Mouse (Mus musculus) lung, embryonic 14.5 days (tissue): Measurements from ENCODE around the gene Sox15. TPM values are rescaled to one million over a fixed set of nuclear protein-coding genes. Genes with fewer than 3 reads are reported as not detected.
"Not testable (repeated sequence)": the region's sequence is repeated elsewhere in the genome, so short reads cannot be mapped to it uniquely, and the experiment has no call there.

Experiments used
- ATAC-seq: fragments of 200-750 bp; cut with Nextera tagmentation; 2 replicates; pipeline ENCODE4 v1.8.0; 2017; ENCODE audit warnings: mild to moderate bottlenecking, moderate TSS enrichment, moderate library complexity; ENCODE audit not compliant: insufficient read depth
- DNase-seq: peaks from one replicate; pipeline ENCODE4 v3.0.0-alpha.2; 2015
- H3K27ac ChIP-seq: fragments of 300-500 bp; sonication (generic); 2 replicates; pipeline ENCODE4 v1.5.1; 2014; ENCODE audit warnings: low read depth, mild to moderate bottlenecking, moderate library complexity
- H3K27me3 ChIP-seq: fragments of 300-500 bp; sonication (generic); 2 replicates; pipeline ENCODE4 v1.6.1; 2014; ENCODE audit warnings: low read length, control low read depth; ENCODE audit not compliant: insufficient read depth
- H3K36me3 ChIP-seq: fragments of 300-500 bp; sonication (generic); 2 replicates; pipeline ENCODE4 v1.6.1; 2014; ENCODE audit warnings: control low read depth; ENCODE audit not compliant: insufficient read depth
- H3K4me1 ChIP-seq: fragments of 300-500 bp; sonication (generic); 2 replicates; pipeline ENCODE4 v1.6.1; 2014; ENCODE audit warnings: antibody characterized with exemption, control low read depth; ENCODE audit not compliant: insufficient read depth
- H3K4me2 ChIP-seq: fragments of 300-500 bp; sonication (generic); 2 replicates; pipeline ENCODE4 v1.6.1; 2014; ENCODE audit warnings: mild to moderate bottlenecking
- H3K4me3 ChIP-seq: fragments of 300-500 bp; sonication (generic); 2 replicates; pipeline ENCODE4 v1.5.1; 2014; ENCODE audit warnings: low read depth, low read length
- H3K9ac ChIP-seq: fragments of 300-500 bp; sonication (generic); 2 replicates; pipeline ENCODE4 v1.6.1; 2014
- H3K9me3 ChIP-seq: fragments of 300-500 bp; sonication (generic); 2 replicates; pipeline ENCODE4 v1.6.1; 2016; ENCODE audit warnings: low read depth, low read length, control low read depth
- CTCF ChIP-seq: IDR thresholded peaks from 2 replicates; pipeline ENCODE4 v1.5.1; 2016; ENCODE audit warnings: antibody characterized with exemption, low read depth
- WGBS: fragments of 180-500 bp; shearing (Covaris S2); extraction: QIAGEN DNeasy Blood & Tissue Kit; methylation state at CpG from one replicate; pipeline ENCODE4 v1.1.7; 2014; 5-methylcytosine and 5-hydroxymethylcytosine counted together
- polyA plus RNA-seq: library from polyadenylated mRNA; unstranded; fragments of >200 nt; fragmentation: Nextera tagmentation; extraction: Ambion mirVana; gene quantifications from 2 replicates; pipeline ENCODE4 v1.2.1, GENCODE M21; 2014

Sox15 gene
- polyA plus RNA-seq, 1 experiment from 2014 or later, result not detected

GRCm38 (mm10) chr11:69613553-69614256 is 41.4 kb upstream of the Sox15 start:
- peak overlapping the region; percentile 45 for H3K4me2 ChIP-seq
- peak overlapping the region; percentile 48 for H3K9ac ChIP-seq
- 0 out of 2 replicates have a peak, but pooled peaks cover 5% of the 10 kb centered on the region for H3K4me1 ChIP-seq
- 9% methylated on average over 19 of the region's 19 CpGs for WGBS
- DNase-seq (peak; percentile 95), ATAC-seq (peak; percentile 81)
- no peak overlapping the region for H3K27ac ChIP-seq
- TF ChIP-seq CTCF, result peak; percentile 87
- peak overlapping the region; percentile 7 for H3K4me3 ChIP-seq
- no peaks in the 10 kb centered on the region for H3K9me3 ChIP-seq
- H3K27me3 ChIP-seq, result peaks cover 4% of the 10 kb centered on the region; the same call in 1 of the 2 replicates
- no peaks in the 10 kb centered on the region for H3K36me3 ChIP-seq

GRCm38 (mm10) chr11:69614257-69614588 is 40.9 kb upstream of the Sox15 start:
- not testable (repeated sequence) for H3K9me3 ChIP-seq, H3K4me1 ChIP-seq, H3K36me3 ChIP-seq, H3K27ac ChIP-seq, H3K9ac ChIP-seq, H3K27me3 ChIP-seq, DNase-seq, ATAC-seq
- H3K4me2 ChIP-seq, result peak overlapping the region; percentile 45
- WGBS, result 45% methylated on average over 11 of the region's 11 CpGs
- peak overlapping the region; percentile 7 for H3K4me3 ChIP-seq

GRCm38 (mm10) chr11:69616781-69617180 is 38.3 kb upstream of the Sox15 start:
- H3K4me2 ChIP-seq, result no peak overlapping the region
- ATAC-seq (no peak), DNase-seq (no peak)
- H3K27me3 ChIP-seq, result peaks cover 4% of the 10 kb centered on the region; the same call in 1 of the 2 replicates
- H3K27ac ChIP-seq, result no peak overlapping the region
- H3K36me3 ChIP-seq, result no peaks in the 10 kb centered on the region
- no peak overlapping the region for H3K4me3 ChIP-seq
- H3K4me1 ChIP-seq, result 0 out of 2 replicates have a peak, but pooled peaks cover 5% of the 10 kb centered on the region
- no peak overlapping the region for H3K9ac ChIP-seq
- H3K9me3 ChIP-seq, result no peaks in the 10 kb centered on the region
- no peak for TF ChIP-seq CTCF
- 45% methylated on average over 10 of the region's 10 CpGs for WGBS

- 0 out of 2 replicates have a peak, but pooled peaks cover 5% of the 10 kb centered on the region for H3K4me1 ChIP-seq
- WGBS, result 53% methylated on average over 5 of the region's 5 CpGs
- H3K36me3 ChIP-seq, result no peaks in the 10 kb centered on the region
- no peak within 1 kb of the TSS for H3K27ac ChIP-seq
- no peaks in the 10 kb centered on the region for H3K9me3 ChIP-seq
- no peak for TF ChIP-seq CTCF
- ATAC-seq (no peak), DNase-seq (no peak)
- peaks cover 4% of the 10 kb centered on the region; the same call in 1 of the 2 replicates for H3K27me3 ChIP-seq
- H3K9ac ChIP-seq, result no peak within 1 kb of the TSS
- H3K4me3 ChIP-seq, result no peak within 1 kb of the TSS
- H3K4me2 ChIP-seq, result no peak within 1 kb of the TSS
Measured at GRCm38 (mm10) chr11:69617805-69618204, 37.3 kb upstream of the Sox15 start, which contains the start of gene Shbg. Gene Shbg, minus strand, starts transcription at chr11:69617905.

- Histone ChIP-seq H3K36me3 (no peaks in the 10 kb centered on the region), H3K4me3 (no peak overlapping the region), H3K27ac (no peak overlapping the region), H3K27me3 (peaks cover 4% of the 10 kb centered on the region; the same call in 1 of the 2 replicates), H3K4me1 (no peaks in the 10 kb centered on the region), H3K9me3 (no peaks in the 10 kb centered on the region), H3K9ac (no peak overlapping the region), H3K4me2 (no peak overlapping the region)
- DNase-seq, result no peak
- WGBS, result 62% methylated on average over 7 of the region's 7 CpGs
- TF ChIP-seq CTCF, result no peak
- no peak for ATAC-seq
Measured at GRCm38 (mm10) chr11:69620394-69621081, 34.6 kb upstream of the Sox15 start.

- Histone ChIP-seq H3K27me3 (peaks cover under 1% of the 10 kb centered on the region; the same call in 1 of the 2 replicates), H3K27ac (peak within 1 kb of the TSS; percentile 80), H3K4me1 (no peaks in the 10 kb centered on the region), H3K4me3 (peak within 1 kb of the TSS; percentile 55), H3K4me2 (peak within 1 kb of the TSS; percentile 82), H3K36me3 (no peaks in the 10 kb centered on the region), H3K9ac (peak within 1 kb of the TSS; percentile 71), H3K9me3 (no peaks in the 10 kb centered on the region)
- no peak for TF ChIP-seq CTCF
- WGBS, result 1% methylated on average over 20 of the region's 20 CpGs
- peak; percentile 93 for ATAC-seq
- DNase-seq, result peak; percentile 89
Measured at GRCm38 (mm10) chr11:69621571-69622268, 33.4 kb upstream of the Sox15 start, which contains the start of gene Sat2. Gene Sat2, plus strand, starts transcription at chr11:69622024.
